Mouse (Mus musculus) liver, embryonic 11.5 days (tissue): ENCODE data around the gene Washc4. TPM values are rescaled to one million over a fixed set of nuclear protein-coding genes. Genes with fewer than 3 reads are reported as not detected.

Experiments used
- ATAC-seq: fragments of 200-750 bp; cut with Nextera tagmentation; replicated peaks from 2 replicates; pipeline ENCODE4 v1.8.0; 2017; ENCODE audit warnings: moderate number of reproducible peaks, mild to moderate bottlenecking, moderate TSS enrichment, moderate library complexity; ENCODE audit not compliant: low FRiP score
- DNase-seq: peaks from one replicate; pipeline ENCODE4 v3.0.0-alpha.2; 2017; ENCODE audit warnings: low spot score
- H3K27ac ChIP-seq: fragments of 300-500 bp; sonication (generic); 2 replicates; pipeline ENCODE4 v1.5.1; 2014; ENCODE audit warnings: mild to moderate bottlenecking, low read depth, low read length, control low read depth
- H3K27me3 ChIP-seq: fragments of 300-500 bp; sonication (generic); replicated peaks from 2 replicates; pipeline ENCODE4 v1.6.1; 2014; ENCODE audit warnings: low read length, mixed read lengths; ENCODE audit not compliant: control insufficient read depth, insufficient read depth
- H3K36me3 ChIP-seq: fragments of 300-500 bp; sonication (generic); 2 replicates; pipeline ENCODE4 v1.6.1; 2014; ENCODE audit warnings: mild to moderate bottlenecking, low read length, moderate library complexity, mixed read lengths; ENCODE audit not compliant: control insufficient read depth, insufficient read depth
- H3K4me1 ChIP-seq: fragments of 300-500 bp; sonication (generic); replicated peaks from 2 replicates; pipeline ENCODE4 v1.6.1; 2014; ENCODE audit warnings: low read length, mixed read lengths; ENCODE audit not compliant: control insufficient read depth, insufficient read depth
- H3K4me2 ChIP-seq: fragments of 300-500 bp; sonication (generic); 2 replicates; pipeline ENCODE4 v1.6.1; 2014; ENCODE audit warnings: mild to moderate bottlenecking, control low read depth, moderate library complexity
- H3K4me3 ChIP-seq: fragments of 300-500 bp; sonication (generic); 2 replicates; pipeline ENCODE4 v1.5.1; 2014; ENCODE audit warnings: low read depth, low read length, control low read depth
- H3K9ac ChIP-seq: fragments of 300-500 bp; sonication (generic); 2 replicates; pipeline ENCODE4 v1.6.1; 2014; ENCODE audit warnings: low read depth, low read length, control low read depth
- H3K9me3 ChIP-seq: fragments of 300-500 bp; sonication (generic); 2 replicates; pipeline ENCODE4 v1.6.1; 2016; ENCODE audit warnings: low read length, inconsistent platforms, mixed read lengths; ENCODE audit not compliant: control insufficient read depth
- WGBS: fragments of 180-500 bp; shearing (Covaris S2); extraction: QIAGEN DNeasy Blood & Tissue Kit; methylation state at CpG from one replicate; pipeline ENCODE4 v1.1.7; 2014; 5-methylcytosine and 5-hydroxymethylcytosine counted together
- polyA plus RNA-seq: library from polyadenylated mRNA; unstranded; fragments of >200 nt; fragmentation: Nextera tagmentation; extraction: Ambion mirVana; gene quantifications from 2 replicates; pipeline ENCODE4 v1.2.1, GENCODE M21; 2014

Washc4 gene
- polyA plus RNA-seq, 1 experiment from 2014 or later, result 31.0 TPM

DNA sequence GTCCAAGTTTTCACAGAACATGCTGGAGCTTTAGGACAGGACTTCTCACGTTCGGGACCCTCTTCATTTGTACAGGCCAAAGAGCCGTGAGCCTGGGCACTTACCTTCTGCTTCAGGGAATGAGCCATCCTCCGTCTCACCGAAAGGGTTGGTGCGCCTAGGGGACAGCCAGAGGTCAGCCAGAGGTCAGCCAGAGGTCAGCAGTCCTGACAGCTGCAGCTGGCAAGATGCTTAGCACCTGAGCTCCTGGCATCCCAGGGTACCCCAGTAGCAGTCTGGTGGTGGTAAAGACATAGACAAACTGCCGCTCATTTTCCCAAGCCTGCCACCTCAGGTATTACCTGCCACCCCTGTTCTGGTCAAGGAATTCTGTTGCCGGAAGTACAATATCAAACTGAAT, 65.0 kb downstream of the Washc4 start:
- H3K9me3 ChIP-seq, result no peaks in the 10 kb centered on the region
- no peaks in the 10 kb centered on the region for H3K4me1 ChIP-seq
- WGBS, result 87% methylated on average over 8 of the region's 8 CpGs
- no peak overlapping the region for H3K9ac ChIP-seq
- peaks cover 11% of the 10 kb centered on the region; the same call in 1 of the 2 replicates for H3K36me3 ChIP-seq
- H3K27me3 ChIP-seq, result no peaks in the 10 kb centered on the region
- ATAC-seq (no peak), DNase-seq (no peak)
- H3K4me3 ChIP-seq, result no peak overlapping the region
- no peak overlapping the region for H3K4me2 ChIP-seq
- H3K27ac ChIP-seq, result no peak overlapping the region

DNA sequence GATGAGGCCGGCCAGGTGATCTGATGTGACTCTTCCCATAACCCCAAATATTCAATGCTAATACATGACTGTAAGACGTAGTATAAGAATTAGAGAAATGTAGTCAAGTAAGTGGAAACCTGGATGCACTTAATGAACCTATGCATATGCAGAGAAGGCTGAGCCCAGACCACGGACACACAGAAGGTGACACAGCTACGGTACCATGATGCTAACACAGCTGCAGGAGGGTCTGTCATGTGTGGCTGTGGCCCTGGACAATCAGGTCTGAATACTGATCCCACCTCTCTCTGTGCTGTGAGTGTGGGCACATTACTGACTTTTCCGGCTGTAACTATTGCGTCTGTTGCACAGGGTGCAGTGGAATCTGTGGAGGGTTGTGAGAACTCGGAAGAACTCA, 67.0 kb downstream of the Washc4 start:
- no peak for DNase-seq
- WGBS, result 92% methylated on average over 7 of the region's 7 CpGs

GRCm38 (mm10) chr10:83611863-83612262, 68.3 kb downstream of the Washc4 start:
- H3K4me1 ChIP-seq, result no peaks in the 10 kb centered on the region
- no peak overlapping the region for H3K4me3 ChIP-seq
- DNase-seq (no peak), ATAC-seq (no peak)
- no peak overlapping the region for H3K4me2 ChIP-seq
- H3K36me3 ChIP-seq, result peaks cover 5% of the 10 kb centered on the region; the same call in 1 of the 2 replicates
- WGBS, result 92% methylated on average over 5 of the region's 5 CpGs
- no peaks in the 10 kb centered on the region for H3K27me3 ChIP-seq
- no peak overlapping the region for H3K9ac ChIP-seq
- no peaks in the 10 kb centered on the region for H3K9me3 ChIP-seq
- no peak overlapping the region for H3K27ac ChIP-seq

More for the DNA sequence above, 67.0 kb downstream of the Washc4 start:
- no peaks in the 10 kb centered on the region for H3K27me3 ChIP-seq
- H3K4me2 ChIP-seq, result no peak overlapping the region
- no peaks in the 10 kb centered on the region for H3K4me1 ChIP-seq
- no peak overlapping the region for H3K27ac ChIP-seq
- no peak overlapping the region for H3K4me3 ChIP-seq
- no peak for ATAC-seq
- peaks cover 6% of the 10 kb centered on the region; the same call in 1 of the 2 replicates for H3K36me3 ChIP-seq
- H3K9me3 ChIP-seq, result no peaks in the 10 kb centered on the region
- H3K9ac ChIP-seq, result no peak overlapping the region

DNA sequence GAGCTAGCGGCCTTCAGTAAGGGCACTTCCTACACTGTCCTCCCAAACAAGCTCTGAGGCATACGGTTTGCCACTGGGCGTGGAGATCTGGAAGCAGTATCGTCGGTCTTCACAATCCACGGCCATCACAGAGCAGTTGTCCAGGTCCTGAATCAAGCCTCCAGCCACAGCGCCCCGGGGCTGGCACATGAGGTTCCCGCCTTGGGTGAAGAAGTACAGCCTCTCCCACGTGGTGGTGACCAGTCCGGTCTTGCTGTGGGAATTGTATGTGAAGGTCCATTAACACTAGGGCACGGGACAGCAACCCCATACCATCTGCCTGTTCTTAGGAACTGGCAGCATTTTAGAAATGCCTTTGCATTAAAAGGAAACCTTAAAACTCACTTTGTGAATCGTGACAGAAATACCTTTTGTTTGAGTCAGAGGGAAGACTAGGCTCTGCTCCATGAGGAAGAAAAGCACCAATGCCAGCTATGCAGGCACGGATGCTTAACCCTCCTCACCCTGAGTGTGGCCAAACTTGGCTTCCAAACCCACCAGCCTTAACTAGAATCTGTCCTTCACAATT, 69.2 kb downstream of the Washc4 start:
- no peaks in the 10 kb centered on the region for H3K9me3 ChIP-seq
- H3K4me1 ChIP-seq, result no peaks in the 10 kb centered on the region
- no peak overlapping the region for H3K4me2 ChIP-seq
- no peak overlapping the region for H3K4me3 ChIP-seq
- 92% methylated on average over 14 of the region's 14 CpGs for WGBS
- no peaks in the 10 kb centered on the region for H3K27me3 ChIP-seq
- H3K9ac ChIP-seq, result no peak overlapping the region
- no peak for ATAC-seq
- H3K27ac ChIP-seq, result no peak overlapping the region
- peaks cover 5% of the 10 kb centered on the region; the same call in 1 of the 2 replicates for H3K36me3 ChIP-seq
- no peak for DNase-seq

DNA sequence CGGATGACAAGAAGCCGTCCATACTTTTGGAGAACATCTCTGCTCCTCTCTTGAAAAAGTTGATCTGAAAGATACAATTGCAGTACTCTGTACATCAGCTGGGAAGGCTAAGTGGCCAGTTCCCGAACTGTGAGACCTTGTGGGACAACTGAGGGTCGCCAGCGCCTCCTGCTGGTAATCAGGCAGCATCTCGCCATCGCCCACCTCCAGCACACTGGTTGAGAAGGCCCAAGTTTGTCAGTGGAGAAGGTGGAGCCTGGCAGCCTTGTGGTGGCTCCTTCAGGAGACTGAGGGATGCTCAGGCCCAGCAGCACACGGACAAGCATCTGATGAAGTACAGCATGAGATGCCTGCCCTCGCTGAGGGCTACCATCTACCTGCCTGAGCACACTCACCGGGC, 73.8 kb downstream of the Washc4 start:
- no peaks in the 10 kb centered on the region for H3K27me3 ChIP-seq
- H3K4me3 ChIP-seq, result no peak overlapping the region
- DNase-seq, result no peak
- no peak overlapping the region for H3K9ac ChIP-seq
- H3K36me3 ChIP-seq, result peaks cover 5% of the 10 kb centered on the region; the same call in 1 of the 2 replicates
- H3K9me3 ChIP-seq, result no peaks in the 10 kb centered on the region
- H3K4me2 ChIP-seq, result no peak overlapping the region
- ATAC-seq, result no peak
- no peak overlapping the region for H3K27ac ChIP-seq
- 57% methylated on average over 10 of the region's 10 CpGs for WGBS
- no peaks in the 10 kb centered on the region for H3K4me1 ChIP-seq

- H3K4me1 ChIP-seq, result no peaks in the 10 kb centered on the region
- H3K9ac ChIP-seq, result no peak overlapping the region
- H3K4me3 ChIP-seq, result no peak overlapping the region
- H3K27me3 ChIP-seq, result no peaks in the 10 kb centered on the region
- no peak overlapping the region for H3K4me2 ChIP-seq
- ATAC-seq (no peak), DNase-seq (no peak)
- 88% methylated on average over 12 of the region's 12 CpGs for WGBS
- no peak overlapping the region for H3K27ac ChIP-seq
- peaks cover 2% of the 10 kb centered on the region; the same call in 1 of the 2 replicates for H3K36me3 ChIP-seq
- no peaks in the 10 kb centered on the region for H3K9me3 ChIP-seq
These were observed 75.4 kb downstream of the Washc4 start for GRCm38 (mm10) chr10:83618819-83619440.

DNA sequence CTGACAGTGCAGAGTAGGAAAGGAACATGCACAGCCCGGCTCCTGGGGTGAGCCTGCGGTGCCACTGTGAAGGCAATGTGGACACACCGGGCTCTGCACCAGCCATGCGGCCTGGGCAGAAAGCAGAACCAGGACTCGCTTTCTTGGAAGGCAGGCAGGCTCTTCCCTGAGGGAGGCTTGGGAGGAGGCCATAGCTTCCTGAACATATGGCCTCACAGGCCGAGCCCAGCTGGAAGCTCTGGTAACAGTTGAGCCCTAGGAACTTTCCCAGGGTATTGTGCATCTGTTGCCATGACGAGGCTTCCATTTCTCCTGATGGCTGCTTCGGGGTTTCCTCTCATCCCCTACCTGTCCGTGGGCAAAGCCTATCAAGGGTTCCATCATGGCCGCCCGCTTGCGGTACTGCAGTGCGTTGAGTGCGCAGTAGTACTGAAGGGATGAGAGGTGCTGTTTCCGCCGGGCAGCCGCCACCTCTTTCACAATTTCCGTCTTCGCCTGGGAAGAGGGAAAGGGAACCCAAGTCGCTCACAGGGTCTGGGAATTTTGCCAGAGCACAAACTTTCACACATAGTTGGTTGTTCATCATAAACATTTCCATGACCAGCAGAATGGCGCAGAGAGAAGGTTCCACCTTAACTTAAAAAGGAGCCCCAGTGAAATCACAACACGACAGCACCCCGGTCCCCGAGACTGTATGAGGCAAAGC, 77.0 kb downstream of the Washc4 start:
- Histone ChIP-seq H3K27me3 (no peaks in the 10 kb centered on the region), H3K36me3 (peaks cover 2% of the 10 kb centered on the region; the same call in 1 of the 2 replicates), H3K27ac (no peak overlapping the region), H3K9me3 (no peaks in the 10 kb centered on the region), H3K4me2 (no peak overlapping the region), H3K4me1 (no peaks in the 10 kb centered on the region), H3K4me3 (no peak overlapping the region), H3K9ac (no peak overlapping the region)
- no peak for DNase-seq
- WGBS, result 95% methylated on average over 24 of the region's 24 CpGs
- ATAC-seq, result no peak

DNA sequence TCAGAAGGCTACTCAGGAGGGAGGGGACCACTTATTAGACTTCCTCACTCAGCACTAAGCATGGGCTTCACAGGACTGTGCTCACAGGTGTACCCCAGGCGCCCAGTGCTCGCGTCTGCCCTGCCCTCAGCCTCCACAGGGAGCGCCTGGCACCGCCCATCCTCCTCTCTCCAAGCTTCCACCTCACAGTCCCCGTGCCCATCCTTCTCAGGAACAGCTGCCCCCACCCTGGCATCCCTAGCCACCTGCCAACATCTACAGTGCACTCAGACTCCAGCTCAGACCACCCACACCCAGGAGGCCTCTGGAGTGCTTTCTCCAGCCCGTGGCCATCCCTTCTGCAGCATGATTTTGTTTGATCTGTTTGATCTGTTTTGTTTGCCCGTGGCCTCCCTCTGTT, 80.5 kb downstream of the Washc4 start:
- Histone ChIP-seq H3K9me3 (no peaks in the 10 kb centered on the region), H3K36me3 (peaks cover 2% of the 10 kb centered on the region; the same call in 1 of the 2 replicates), H3K4me1 (no peaks in the 10 kb centered on the region), H3K9ac (no peak overlapping the region), H3K27ac (no peak overlapping the region), H3K27me3 (no peaks in the 10 kb centered on the region), H3K4me2 (no peak overlapping the region), H3K4me3 (no peak overlapping the region)
- ATAC-seq, result no peak
- DNase-seq, result no peak
- 81% methylated on average over 8 of the region's 8 CpGs for WGBS
